Mouse (Mus musculus) adrenal gland, adult 2 months (tissue): Measurements from ENCODE around the gene Ptges. TPM values are rescaled to one million over a fixed set of nuclear protein-coding genes. Genes with fewer than 3 reads are reported as not detected.

ENCODE experiments used
- DNase-seq: peaks from one replicate; pipeline ENCODE4 v3.0.0; 2021
- polyA plus RNA-seq: library from polyadenylated mRNA; depleted of rRNA; stranded (reverse); fragments of >200 nt; gene quantifications from 2 replicates; pipeline ENCODE4 v1.2.3, GENCODE M21; 2012
- total RNA-seq, 2 experiments: library from RNA; stranded (reverse); gene quantifications; 2 replicates each; pipeline ENCODE4 v1.2.3; 2021

Gene Ptges
- total and polyA plus RNA-seq, 3 experiments, result 25.4 to 37.9 (median 34.1) TPM

DNA sequence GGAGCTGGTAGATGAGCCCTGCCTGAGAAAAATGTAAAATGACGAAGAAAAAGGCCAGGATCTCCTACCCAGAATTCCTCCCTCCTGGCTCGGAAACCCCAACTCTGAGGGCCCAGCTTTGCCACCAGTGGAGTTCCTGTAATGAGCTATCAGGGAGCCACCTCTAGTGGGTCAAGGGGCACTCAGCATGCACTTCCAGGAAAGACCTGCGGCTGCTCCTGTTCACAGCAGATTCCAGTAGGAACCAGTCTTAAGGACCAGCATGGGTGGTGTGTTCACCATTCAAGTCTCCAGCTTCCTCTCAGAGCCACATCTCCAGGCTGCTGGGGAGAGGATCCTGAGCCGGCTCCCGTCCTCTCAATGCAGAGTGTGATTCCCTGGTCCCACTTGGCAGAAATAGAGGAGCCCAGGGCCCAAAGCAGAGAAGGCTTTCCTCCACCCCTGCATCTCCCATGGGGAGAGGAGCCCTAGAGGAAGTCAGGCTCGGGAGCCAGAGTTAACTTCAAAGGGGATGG is 28.0 kb downstream of the Ptges start:
- DNase-seq, result no peak

DNA sequence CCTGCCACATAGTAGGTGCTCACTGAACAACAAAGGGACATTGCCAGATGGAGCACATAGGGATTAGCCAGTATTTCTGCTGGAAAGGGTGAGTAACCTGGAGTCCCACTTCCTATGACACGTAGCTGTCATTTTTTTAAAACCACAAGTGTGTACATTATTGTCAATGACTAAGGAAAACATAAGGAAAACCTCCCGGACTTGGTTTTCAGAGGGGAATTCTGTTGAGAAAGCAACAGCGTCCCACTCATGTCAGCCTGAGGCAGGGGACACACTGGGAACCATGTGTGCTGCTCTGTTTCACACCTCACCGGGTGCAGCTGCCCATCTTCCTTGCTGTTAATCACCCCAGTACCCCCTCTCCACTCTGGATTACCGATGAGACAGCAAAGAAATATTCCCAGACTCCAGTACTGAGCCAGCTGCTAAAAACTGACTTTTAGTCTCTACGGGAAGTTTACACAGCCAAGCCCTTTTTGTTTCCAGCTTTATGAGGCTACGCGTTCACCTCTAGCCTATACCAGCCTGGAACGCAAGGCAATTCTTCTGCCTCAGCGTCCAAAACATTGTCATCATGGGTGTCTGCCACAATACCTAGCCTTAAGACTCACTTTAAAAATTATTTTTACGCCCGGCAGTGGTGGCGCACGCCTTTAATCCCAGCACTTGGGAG is 30.1 kb downstream of the Ptges start:
- no peak for DNase-seq

DNA sequence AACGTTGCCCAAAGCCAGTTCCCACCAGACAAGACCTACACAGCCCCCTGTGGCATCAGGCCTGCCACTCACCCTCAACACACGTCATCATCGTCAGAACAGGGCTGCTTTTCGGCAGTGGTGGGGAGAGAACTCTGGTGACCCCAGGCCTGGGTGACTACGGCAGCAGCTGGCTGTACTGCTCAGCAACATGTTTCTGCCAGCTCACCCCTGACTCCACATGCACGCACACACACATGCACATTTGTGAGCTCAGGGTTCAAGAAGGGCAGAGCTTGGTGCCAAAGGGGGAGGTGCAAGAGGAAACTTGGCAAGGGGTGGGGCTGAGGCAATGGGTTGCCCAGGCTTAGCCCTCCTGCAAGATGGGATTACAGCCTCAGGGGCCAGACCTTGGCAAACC is 32.4 kb downstream of the Ptges start:
- DNase-seq, result no peak

DNA sequence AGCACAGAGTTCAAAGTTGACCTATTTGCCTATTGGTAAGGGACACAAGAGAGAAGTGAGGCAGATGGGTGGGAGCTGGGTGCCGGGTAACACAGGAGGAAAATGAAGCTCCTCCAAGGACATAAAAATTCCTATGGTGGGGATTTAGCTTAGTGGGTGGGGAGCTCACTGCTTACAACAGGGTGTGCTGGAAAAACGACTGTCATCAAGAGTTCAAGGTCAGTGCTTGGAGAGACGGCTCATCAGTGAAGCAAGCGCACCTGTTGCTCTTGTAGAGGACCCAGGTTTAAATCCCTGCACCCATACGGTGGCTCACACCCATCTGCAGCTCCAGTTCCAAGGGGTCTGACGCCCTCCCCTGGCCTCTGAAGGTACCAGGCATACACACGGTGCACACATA is 35.7 kb downstream of the Ptges start:
- no peak for DNase-seq

DNA sequence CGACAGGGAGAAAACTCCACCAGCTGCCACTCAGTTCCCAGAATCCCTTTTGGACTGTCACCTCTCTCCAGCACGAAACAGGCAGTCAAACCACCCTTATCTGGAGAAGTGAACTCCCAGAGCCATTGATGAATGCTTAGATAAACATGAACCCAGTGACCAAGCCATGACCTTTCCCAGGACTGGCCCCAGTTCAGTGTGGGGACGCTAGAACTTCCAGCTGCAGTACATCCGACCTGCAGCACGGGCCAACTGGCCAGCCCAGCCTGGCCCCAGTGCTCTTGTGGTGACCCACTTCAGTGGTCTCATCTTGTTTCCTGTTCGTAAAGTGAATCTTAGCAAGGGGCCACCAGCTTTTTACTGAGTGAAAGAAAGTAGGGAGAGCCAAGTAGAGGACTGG is 36.3 kb downstream of the Ptges start:
- peak; percentile 65 for DNase-seq

DNA sequence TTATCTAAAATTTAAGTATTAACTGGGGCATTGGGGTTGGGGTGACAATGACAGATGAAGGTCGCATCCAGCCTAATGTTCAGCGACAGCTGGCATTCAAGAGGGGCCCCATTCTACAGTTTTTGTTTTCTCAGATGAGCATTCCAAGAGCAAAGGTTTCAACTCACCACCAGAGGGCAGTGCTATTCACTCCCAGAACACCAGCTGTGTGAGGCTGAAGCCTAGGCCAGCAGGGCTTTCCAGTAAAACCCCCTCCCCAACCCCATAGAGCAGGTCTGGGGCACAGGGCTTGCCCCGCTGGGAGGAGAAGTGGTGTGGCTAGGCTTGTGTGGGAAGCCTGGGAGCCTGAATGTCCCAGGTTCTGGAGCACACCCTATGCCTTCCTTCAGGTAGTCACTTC is 38.7 kb downstream of the Ptges start:
- peak; percentile 49 for DNase-seq

DNA sequence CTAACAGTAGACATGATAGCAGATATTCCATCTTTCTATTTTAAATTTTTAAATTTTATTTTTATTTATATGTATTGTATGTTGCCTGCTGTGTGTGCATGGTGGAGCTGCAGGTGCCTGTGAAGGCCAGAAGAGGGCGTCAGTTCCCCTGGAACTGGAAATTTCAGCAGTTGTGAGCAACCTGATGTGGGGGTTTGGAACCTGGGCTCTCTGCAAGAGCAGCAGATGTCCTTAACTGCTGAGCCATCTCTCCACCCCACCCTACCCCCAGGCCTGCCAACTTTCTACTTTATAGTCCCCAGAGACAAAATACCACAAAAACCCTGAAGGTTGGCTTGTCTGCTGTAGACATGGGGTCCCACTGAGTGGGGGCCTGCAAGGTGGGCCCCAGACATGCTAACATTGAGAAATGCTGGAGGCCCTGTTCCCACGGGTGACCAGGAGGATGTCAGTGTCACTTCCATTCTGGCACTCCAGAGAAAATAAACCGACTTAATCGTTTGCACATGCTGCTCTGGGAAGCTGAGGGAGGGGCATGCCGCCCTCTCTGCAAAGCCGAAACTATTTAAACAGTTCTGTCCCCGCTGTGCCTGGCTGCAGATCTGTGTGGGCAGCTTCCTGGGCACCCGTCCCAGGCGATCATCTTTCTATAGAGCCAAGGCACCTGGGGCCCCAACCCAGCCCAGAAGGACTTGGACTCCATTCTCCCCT is 44.1 kb downstream of the Ptges start:
- no peak for DNase-seq

DNA sequence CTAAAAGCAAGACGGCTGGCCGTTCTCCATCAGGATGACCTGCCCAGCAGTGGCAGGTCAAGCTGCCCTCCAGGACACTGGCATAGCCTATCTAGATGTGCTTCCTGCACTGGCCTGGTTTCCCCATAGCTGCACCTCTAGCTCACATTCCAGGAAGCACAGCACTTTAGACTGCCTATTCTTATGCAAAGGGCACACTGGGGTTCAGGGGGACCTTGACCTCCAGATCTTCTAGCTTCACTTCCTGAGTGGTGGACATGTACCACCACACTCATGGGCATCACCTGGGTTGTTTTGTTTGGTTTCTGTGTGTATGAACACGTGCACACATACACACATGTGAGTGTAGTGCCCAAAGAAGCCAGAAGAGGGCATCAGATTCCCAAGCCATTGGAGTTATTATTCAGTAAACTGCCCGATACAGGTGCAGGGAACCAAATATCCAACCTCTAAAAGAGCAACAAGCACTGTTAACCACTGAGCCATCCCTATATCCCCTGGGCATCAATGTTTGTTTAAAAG is 44.8 kb downstream of the Ptges start:
- DNase-seq, result no peak

DNA sequence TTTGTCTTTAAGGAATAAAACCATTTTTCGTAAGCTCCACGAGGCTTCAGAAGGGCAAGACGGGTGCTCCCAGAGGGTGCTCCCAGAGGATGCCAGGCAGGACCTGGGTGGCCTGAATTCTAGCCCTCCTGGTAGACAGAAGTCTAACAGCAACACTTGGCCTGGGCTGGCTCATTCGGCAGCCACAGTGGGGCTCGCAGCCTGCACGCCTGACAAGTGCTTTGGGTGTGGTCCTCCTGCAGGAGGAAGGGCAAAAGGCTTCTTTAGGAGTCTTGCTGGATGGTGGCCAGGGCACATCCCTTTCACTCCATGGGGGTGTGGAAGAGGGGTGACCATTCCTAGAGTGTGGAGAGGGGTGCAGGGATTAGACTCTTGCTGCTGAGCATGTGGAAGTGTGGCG is 48.4 kb downstream of the Ptges start:
- no peak for DNase-seq

DNA sequence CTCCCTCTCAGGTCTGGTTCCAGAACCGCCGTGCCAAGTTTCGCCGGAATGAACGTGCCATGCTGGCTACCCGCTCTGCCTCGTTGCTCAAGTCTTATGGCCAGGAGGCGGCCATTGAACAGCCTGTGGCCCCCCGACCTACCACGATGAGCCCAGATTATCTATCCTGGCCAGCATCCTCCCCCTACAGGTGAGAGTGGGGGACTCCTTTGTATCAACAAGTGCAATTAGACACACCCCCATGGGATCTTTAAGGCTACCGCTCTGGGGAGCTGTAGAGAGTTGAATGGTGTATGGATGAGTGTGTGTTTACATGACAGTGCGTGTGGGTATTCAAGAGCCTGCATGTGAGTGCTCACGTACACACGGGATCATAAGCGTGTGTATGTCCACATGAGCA is 50.2 kb downstream of the Ptges start:
- DNase-seq, result no peak

DNA sequence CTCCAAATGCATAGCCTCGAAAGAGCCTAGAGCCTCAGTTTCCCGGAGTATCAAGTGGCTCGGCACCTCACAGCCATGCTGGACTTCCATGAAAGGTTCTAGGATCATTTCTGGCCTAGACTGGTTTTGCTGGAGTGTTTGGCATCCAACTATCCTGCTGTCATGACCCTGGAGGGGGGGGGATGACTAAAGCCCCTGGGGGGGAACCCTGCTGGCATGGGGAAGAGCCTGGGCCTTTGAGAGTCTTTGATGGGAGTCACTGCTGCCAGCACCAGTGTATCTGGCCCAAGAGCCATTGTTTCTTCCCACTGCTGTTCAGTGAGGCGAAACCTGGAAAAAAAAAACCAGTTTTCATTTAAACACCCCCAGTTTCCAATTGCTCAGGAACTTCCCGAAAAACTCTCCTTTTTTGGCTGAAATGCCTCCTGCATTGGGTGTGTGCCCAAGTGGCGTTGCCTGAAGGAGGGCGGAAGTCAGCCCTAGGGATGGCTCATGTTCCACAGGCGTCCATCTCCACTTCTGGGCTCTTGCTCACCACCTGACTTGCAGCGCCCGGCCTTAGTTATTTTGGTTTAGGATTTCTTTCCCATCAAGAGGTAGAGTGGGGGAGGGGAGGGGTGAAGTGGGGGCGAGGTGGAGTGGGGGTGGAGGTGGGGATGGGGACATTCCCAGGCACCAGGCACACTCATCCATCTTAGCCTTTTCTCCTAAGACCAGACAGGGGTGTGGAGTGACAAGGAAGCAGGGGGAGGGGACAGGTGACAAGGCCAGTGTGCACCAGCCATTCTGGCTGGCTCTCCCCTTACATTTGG is 53.8 kb downstream of the Ptges start:
- DNase-seq, result no peak

DNA sequence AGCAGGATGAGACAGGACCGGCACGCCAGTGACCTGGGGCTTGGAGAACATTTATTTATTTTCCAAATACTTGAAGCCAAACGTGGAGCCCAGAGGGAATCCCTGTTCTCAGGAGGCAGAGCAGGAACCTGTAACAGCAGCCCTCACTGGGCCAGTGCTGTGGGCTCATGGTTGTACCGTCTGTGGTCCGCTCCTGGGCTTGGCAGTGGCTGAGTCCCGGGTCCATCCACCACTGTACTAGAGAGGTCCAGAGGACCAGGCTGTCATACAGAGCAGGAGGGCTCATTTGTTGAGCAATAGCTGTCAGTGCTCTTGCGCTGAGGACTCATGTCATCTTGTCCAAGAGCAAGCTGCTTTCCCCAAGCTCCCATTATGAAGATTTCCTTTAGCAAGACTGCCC is 54.6 kb downstream of the Ptges start:
- DNase-seq, result no peak

DNA sequence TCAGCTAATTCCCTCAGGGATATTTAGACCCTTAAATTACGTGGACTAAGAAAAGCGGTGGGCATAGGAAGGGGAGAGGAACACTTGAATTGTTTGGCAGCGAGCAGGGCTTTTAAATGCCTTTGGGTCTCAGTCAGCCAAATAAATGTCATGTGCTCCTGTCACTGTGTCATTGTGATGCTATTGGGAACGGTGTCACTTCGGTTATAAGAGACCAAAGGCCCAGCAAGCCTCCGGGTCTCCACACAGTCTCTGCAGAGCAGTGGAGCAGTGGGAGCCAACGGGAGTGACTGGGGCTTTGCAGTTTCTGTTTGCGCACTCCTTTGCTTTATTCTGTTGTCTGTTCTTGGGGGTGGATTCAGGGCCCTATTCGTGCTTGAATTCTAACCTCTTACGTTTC is 55.2 kb downstream of the Ptges start:
- DNase-seq, result no peak

DNA sequence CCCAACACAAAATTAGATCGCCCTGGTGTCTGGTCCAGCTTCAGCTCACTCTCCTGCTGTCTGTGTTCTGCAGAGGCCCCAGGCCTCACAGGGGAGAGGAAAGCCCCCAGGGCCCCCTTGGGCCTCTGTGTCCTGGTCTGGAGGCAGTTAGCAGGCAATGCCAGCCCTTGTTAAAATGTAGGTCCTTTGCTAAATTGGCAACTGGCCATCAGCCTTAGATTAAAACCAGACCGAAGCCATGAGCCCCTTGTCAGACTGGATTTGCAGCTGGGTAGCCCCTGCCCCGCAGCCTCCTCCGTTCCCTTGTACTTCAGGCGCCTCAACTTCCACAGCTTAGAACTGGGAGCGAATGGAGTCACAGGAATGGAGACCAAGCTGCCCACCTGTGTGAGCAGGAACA is 57.0 kb downstream of the Ptges start:
- no peak for DNase-seq

DNA sequence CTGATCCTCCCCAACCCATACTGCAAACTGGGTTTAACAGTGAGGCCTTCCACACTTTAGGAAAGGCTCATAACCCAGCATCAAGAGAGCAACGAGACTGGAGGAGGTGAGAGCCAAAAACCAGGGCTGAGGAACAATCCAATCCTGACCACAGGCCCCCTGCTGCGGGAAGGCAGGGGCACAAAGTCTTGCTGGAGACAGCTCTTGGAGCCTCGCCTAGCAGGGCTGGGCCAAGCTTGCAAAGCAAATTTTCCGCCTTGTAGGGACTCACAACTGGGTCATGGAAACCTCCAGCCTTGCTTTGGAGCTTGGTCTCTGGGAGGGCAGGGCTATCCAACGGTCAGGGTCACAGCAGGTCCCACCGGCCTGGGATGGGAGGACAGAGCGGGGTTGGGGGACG is 58.8 kb downstream of the Ptges start:
- DNase-seq, result peak; percentile 16

DNA sequence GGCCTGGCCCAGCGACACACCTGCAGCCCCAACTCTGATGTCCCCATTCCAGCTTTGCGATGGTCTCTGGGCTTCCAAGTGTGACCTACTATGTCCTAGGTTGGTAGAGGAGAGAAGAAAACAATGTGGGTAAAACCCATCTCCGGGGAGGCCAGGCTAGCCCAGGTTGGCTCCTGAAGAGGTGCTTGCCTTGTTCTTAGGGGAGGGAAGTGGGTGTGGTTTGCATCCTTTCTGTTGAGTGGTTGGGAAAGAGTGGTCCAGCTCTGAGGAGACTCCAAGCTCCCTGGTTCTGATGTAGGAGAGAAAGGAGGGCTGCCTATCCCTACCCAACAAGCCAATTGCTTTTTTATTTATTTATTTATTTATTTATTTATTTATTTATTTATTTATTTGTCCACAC is 64.2 kb downstream of the Ptges start:
- no peak for DNase-seq

DNA sequence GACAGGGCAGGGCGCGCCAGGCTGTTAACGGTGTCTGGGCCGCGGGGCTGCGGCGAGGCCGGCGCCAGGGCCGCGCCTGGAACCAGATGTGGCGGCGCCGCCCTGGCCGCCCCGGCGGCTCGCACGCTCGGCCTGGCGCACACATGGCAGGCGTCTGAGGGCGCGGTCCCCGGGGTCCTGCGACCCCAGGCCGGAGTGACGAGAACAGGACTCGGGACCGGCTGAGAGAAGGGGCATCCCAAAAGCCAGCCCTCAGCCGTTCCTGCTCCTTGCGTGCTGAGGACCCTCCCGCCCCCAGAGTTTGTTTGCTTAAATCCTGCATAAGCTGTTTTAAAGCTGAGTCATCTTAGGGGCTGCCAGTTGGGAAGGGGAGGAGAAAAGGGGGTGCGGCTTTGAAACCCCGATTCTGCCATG is 64.7 kb downstream of the Ptges start:
- no peak for DNase-seq

DNA sequence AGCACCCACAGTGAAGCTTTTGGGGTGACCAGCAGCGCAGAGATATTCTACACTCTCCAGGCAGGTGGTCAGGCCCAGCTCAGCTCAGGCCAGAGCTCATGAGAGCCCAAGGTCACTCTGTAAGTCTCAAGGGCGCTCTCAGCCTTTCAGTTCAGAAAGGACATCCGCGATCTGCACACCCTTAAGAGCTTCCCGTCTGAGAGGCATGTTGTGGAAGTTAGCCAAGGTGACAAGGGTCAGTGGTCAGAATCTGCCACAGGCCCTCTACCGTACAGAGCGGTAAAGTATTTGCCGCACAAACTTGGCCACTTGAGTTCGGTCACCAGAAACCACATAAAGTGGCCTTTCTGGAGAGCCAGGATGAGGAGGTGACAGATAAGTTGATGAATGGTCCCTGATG is 66.1 kb downstream of the Ptges start:
- peak; percentile 45 for DNase-seq

DNA sequence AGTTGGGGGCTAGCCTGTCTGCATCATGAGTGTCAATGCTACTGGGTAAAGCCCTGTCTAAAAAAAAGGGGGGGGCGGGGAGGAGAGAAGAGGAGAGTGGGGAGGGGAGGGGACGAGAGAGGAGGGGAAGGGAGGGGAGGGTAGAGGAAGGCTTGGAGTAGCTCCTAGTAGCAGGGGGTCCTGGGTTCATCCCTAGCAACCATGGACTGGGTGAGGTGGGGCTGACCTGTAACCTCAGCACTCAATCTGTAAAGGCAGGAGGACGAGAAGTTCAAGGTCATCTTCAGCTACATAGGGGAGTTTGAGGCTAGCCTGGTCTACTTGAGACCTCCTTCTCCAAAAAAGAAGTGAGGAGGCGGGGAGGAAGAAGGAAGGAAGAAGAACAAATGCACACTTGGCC is 67.6 kb downstream of the Ptges start:
- no peak for DNase-seq

DNA sequence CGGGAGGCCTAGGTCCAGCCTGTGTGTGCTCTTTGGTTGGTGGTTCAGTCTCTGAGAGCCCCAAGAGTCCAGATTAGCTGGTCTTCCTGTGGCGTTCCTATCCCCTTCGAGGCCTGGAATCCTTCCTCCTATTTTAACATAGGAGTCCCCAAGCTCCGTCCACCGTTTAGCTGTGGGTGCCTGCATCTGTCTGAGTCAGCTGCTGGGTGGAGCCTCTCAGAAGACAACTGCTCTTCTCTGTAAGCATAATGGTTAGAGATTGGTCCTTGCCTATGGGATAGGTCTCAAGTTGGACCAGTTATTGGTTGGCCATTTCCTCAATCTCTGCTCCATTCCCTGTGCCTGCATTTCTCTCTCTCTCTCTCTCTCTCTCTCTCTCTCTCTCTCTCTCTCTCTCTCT is 69.9 kb downstream of the Ptges start:
- DNase-seq, result no peak

DNA sequence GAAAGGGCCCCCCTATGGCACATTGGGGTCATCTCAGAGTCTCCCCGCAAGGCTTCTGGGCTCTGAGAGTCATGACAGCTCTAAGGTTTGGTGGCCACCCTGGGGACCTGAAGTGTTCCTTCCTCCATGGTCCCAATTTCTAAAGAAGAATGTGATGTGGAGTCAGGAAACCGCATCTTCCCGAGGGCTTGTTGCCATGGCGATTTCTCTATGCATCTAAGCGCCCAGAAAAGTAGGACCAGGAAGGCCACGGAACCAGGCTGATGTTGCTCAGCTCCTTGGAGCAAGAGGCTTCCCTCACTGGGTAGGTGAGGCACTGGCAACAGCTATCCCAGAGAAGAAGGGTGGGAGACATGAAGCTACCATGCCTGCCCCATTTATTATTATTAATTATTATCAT is 72.6 kb downstream of the Ptges start:
- DNase-seq, result no peak

DNA sequence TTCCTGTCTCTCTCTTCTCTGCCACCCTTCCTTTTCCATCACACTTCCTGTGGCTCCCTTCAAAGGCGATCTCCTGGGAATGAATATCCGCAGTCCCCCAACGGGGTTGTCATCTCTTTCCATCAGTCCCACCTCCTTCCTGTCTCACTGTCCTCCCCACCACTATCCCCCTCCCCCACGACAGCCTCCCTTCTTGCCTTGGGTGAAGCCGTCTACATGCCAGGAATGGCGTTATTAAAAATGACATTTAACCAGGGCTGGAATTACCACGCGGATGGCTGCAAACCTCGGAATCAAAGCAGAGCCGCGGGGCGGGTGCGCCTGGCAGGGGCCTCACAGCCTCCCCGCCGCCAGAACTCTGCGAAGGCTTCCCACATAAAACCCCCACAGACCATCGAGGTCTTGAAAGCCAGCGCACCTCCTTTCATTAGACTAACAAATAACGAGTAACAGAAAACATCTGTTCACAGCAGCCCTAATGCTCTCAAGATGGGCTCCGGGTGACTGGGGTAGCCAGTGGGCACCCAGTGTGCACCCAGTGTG is 76.8 kb downstream of the Ptges start:
- no peak for DNase-seq

DNA sequence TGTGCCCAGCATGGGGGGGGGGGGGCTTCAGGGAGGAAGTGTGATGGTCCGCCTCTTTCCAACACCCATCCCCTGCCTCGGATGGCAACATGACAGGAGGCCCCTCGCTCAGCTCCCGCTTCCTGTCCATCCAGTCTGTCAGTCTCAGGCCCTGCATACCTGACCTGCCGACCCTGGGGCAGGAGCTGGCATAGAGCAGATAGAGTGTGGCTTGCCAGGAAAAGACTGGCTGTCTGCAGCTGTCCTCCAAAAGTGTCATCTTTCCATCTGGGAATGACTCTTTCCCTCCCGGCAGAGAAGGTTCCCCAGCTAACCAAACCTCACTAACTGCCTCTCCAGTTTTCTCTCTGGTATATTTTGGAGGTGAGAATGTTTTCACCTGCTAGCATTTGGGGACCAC is 79.1 kb downstream of the Ptges start:
- DNase-seq, result no peak
